Mouse (Mus musculus) left cerebral cortex, postnatal 4 days (tissue): ENCODE results near the gene Fam186b. TPM values are rescaled to one million over a fixed set of nuclear protein-coding genes. Genes with fewer than 3 reads are reported as not detected.

Source experiments
- DNase-seq: peaks from one replicate; pipeline ENCODE4 v3.0.0-alpha.2; 2022
- intact Hi-C: fragments of 180-260 bp; cut with DNase I; formaldehyde crosslinking; loops from one replicate; pipeline ENCODE4 v1.15.1; 2025
- total RNA-seq, 2 experiments: library from RNA; stranded (reverse); gene quantifications; 2 replicates each; pipeline ENCODE4 v1.2.3; 2021

Fam186b gene
- 1 to 10 TPM in 1 of 2 experiments, under 1 TPM in 1; 0.64 to 1.3 TPM for total RNA-seq

DNA sequence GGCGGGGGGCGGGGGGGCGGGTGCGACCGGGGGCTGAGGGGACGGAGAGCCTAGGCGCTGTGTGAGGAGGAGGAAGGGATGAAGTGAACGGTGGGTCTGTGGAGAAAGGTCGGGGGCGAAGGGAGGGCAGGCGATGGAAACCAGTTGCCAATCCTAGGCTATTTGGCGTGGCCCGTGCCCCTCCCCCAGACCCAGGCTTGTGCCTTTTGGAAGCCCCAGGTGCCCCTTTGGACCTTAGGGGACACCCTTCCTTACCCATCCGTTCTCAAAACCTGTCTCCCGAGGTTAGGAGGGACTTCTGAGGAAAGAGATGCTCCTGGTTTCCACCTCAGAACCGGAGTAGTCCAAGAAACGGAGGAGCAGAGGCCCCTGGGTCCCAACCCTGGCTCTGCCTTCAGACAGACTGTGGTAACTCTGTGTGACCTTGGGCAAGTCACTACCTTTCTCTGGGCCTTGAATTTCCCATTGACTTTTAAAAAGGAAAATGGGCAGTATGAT is at the start of gene Fam186b:
TSS of gene Fam186b (minus strand) at position 405 of the 498 bp plus-strand sequence.
- peak; percentile 56 for DNase-seq
- intact Hi-C loops, result no loop called here

DNA sequence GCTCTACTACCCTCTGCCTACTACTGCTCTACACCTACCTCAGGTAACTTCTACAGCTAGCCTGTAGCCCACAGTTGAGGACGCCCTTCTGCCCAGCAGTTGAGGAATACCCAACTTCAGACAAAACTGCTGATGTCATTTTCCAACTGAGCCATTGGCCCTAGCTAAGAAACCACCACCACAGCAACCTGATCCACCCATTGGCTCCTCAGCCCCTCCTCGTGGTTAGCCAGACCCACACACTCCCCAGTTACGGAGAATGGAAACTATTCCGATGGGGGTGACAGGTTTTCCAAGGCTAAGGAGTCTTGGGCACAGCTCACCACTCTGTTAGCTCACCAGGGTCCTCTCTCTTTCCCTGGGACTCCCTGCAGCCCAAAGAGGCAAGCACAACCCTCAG is 49.3 kb upstream of the Fam186b start:
- no peak for DNase-seq
- intact Hi-C loops, result no loop called here

DNA sequence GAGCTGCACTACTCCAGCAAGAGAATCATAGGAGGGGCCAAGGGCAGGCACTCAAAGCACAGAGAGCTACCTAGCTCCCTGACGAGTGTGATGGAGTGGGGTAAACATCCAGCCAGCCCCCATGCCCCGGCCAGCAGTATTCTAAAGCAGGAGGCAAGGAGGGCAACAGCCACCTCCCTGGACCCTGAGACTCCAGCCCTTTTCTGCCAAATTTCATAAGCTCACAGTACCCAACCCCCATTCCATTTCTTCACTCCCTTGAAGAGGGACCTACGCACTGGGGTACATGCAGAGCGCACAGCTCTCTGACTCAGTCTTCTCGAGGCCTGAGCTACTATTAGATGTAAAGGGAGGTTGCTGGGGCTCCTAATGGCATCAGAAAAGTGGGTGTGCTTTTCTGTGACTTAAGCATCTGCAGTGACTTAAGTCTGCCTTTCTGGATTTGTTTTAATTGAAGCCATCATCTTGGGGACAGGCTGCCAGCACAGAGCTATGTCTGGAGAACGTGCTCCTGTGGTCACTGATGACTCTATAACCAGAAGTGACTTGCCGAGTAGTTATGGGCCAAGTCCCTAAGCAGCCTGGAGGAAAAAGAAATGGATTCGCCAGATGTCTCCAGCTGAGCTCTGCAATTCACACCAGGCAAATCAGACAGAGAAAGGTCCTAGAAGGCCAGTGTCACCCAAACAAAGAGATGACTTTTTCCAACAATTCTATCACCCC is 48.6 kb upstream of the Fam186b start:
- DNase-seq, result no peak
- intact Hi-C loops, result no loop called here

DNA sequence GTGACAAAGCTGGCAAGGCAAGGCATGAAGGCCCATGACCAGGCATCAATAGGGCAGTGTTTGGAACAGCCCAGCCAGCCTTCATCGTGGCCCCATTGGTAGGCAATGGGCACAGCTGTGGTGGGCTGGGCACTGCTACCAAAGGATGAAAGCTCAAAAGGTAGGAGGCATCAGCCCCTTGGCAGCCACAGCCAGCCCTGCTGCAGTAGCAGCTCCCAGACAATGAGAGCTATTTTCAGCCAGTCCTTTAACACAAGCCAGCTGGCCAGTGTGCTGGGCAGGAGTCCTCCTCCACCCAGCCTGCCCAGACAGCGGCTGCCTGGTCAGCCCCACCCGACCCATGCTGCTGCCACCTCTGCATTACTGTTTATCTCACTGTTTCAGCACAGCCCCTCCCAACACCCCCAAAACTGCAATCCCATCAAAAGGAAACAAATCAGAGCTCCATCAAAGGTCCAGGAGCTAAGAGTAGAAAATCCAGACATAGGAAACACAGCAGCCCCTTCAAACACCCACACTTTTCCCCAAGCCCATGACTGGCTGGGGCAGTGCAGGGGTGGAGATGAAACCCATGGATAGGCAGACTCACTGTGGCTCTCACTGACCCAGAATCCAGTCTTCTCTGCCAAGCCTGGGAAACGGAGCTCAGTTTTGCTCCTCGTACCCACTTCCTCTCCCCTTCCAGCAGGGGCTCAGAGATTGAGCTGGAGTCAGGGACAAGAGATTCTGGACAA is 47.9 kb upstream of the Fam186b start:
- intact Hi-C loops, result no loop called here
- peak; percentile 72 for DNase-seq

DNA sequence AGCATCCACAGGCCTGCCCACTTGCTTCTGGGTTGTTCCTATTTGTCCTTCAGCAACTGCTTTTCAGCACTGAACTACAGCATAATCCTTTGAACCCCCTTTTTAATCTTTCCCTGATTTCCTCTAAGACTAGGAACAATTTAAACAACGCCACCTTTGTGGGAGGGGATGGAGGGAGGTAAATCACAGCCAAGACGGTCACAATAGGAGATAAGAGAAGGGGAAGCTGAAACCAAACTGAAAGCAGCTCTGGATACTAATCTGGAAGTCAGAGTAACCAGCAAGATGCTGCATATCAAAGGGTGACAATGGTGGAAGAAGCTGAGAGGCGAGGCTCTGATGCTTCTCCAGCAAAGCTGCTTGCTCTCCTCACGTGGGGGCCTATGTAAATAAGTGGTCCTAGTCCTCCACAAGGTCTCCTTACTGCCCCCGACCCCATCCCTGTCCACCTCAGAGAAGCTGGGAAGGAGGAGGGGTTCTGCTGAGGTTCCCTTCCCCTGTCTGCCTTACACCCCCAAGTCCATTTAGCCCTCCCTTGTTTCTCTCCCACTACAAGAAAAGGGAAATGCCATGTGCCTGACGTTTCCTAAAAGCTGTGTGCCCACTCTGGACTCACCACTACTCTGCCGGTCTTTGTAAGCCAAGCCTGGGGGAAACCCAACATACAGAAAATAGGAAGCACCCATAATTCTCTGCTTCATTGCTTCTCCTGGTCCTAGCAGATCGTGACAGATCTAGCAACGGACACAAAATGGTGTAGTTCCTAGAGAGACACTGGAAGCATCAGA is 46.7 kb upstream of the Fam186b start:
- intact Hi-C loops, result no loop called here
- no peak for DNase-seq

DNA sequence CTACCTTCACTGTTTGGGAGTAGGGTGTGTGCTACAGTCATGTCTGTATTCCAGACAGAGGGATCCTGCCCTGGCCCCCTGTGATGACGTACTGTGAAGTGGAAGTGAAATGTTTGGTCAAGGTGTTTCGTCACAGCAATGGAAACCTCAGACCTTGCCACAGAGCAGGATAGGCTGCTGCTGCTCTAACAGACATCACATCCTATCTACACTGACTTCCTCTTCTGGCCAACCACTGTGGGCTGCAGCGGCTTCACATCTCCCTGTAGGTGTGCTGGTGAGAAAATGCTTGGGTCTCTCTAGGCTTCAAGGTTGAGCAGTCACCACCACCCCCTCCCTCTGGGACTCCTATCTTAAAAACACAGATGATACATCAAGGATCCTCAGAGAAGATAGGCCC is 45.4 kb upstream of the Fam186b start:
- intact Hi-C loops, result no loop called here
- no peak for DNase-seq

DNA sequence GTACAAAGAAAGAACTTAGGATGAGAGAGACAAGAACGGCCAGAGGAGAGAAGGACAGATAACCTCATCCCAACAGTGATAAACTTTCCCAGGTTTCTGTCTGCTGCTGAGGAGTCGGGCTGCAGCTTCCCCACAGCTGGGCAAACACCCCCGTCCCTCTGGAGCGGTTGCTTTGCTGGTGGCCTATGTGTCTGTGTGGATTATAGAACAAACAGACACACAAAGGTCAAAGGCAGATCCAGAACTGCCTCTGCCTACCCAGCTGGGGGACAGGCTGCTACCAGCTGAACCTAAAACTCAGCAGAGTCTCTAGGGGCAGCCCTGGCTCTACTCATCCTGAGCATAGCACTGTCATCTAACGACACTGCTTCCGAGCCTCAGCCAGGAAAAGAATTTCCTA is 44.0 kb upstream of the Fam186b start:
- no peak for DNase-seq
- intact Hi-C loops, result no loop called here

DNA sequence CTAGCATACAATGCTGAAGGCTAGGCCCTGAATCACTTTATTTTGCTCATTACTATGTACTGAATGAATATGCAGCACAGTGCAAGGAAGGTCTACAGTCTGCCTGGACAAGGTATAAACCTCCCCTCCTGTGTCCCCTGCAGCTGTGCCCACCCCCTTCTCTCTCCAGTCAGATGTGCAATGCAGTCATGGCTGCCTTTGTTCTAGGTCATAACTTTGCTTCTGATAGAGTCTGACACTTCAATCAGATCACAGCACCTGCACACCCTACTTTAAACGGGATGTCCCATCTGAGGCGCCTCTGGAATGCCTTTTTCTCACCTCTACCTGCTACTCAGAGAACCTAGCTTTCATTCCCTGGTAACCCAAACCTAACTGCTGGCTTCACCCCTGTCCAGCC is 43.2 kb upstream of the Fam186b start:
- intact Hi-C loops, result no loop called here
- DNase-seq, result no peak

DNA sequence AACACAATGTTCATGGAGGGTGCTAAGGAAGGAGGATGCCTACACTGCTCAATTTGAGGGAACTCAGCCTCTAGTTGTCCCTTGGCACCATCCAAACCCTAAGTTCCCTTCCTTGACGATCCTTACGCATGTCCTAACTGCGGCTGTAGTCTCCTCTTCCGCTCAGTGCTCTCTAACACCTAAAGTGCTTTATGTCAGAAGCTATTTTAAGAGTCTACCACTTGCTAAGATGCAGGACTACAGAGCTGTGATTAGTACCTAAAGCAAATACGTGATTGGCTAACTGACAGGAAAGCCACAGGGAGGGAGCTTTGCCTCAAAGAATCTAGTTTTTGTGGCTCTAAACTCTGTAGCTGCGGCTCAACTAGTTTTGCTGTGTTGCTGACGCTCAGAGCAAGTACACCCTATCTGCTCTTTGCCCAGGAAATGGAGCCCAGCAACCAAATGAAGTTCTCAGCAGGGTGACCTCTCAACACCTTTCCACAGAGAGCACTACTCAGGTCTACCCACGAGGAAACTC is 40.2 kb upstream of the Fam186b start:
- intact Hi-C loops, result no loop called here
- DNase-seq, result no peak

DNA sequence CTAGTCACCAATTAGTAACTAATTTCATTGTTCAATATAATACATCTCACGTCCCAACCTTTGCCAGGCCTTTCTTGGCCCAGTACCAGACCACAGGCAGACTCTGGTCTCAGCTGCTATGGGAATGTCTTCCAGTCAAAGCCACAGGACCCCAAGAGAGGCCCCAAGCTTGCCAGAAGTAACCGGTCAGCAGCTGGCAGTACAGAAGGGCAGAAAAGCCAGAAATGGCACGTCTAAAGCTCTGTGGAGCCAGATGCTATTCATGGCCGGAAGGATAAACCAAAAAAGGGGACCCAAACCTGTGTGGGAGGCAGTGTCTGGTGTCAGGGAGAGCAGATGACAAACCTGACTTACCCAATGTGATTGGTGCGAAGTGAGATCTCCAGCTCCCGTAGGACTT is 38.8 kb upstream of the Fam186b start:
- peak; percentile 85 for DNase-seq
- intact Hi-C loops, result no loop called here

DNA sequence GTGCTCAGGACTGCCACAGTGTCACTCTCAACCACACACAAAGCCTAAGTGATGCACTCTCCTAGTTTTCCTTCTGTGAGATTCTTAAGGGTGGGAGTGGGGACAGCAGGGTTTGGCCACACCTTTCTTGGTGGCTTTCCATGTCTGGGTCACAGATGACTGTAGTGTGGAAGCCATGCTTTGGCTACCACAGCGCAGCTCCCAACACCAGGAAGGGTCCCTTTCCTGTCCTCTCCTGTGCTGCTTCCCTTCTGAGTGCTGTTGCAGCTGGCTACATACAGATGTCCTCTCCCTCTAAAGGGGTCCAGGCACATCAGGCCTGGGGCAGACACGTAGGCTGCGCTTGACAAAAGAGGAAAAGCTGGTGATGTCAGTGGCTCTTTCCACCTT is 38.0 kb upstream of the Fam186b start:
- intact Hi-C loops, result no loop called here
- DNase-seq, result peak; percentile 40

DNA sequence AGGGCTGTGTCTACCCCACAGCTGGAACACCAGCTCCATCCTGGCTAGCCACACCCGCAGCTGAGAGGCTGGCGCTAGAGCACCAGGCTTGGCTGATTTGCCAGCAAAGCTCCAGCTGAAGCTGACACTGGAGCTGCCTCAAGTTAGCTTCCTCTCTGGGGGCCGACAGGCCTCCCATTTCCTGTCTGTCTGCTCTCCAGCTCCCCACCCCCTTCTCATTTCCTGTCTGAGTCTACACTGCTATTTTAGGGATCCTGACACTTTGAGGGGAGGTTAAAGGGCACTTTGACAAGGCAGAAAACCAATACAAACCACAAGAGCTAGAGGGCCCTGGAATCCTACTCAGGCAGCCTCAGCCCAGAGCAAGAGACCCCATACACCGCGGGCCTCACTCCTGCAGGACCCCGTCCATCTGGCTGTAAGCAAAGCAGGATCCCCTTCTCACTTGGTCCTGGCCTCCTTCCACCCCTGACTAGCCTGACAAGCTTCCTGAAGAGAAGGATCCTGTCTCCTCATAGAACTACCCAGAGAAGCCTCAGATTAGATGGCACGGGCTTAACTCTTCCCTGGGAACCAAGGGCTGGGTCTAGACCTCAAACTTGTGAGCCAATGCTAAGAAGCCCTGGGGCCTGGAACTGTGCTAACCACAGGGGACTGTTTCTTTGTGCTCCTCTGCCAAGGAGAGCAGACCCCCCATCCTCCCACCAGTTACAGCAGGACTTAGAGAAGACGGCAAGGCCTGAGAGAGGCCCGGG is 37.4 kb upstream of the Fam186b start:
- intact Hi-C loops, result no loop called here
- peak; percentile 43 for DNase-seq

DNA sequence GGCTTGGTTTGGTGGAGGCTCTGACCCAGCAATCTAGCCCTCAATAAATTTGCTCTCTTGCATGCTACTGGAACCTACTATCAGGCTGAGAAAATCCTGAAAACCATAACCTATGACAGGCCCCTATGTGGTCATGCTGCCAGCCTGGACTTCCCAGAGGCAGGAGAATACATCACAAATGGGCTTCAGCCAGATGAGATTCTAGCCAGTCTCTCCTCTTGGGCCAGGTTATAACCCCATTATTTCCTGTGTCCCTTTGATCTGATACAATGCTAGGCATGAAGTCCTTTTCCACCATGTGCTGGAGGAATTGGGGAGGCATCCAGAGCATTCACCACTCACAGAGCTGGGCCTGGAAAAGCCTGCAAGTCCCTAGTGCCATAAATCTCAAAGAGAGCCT is 36.4 kb upstream of the Fam186b start:
- intact Hi-C loops, result no loop called here
- DNase-seq, result no peak

DNA sequence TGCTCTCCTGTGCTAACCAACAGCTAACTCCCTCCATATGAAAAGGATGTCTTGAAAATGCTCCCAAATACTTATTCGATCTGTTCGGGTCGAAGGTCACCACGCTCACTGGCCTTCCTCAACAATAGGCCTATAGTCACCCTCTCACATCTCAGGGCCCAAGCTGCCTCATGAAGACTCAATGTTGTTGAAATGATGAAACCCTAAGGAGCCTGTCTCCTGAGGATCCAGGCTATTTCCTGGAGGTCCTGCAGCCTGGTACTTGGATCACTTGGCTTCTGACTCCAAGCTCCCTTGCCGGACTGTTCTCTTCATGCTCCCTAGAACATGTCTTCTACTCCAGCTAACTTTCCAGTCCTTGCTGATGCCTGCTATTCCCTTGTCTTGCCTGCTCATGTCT is 35.7 kb upstream of the Fam186b start:
- intact Hi-C loops, result no loop called here
- DNase-seq, result no peak

DNA sequence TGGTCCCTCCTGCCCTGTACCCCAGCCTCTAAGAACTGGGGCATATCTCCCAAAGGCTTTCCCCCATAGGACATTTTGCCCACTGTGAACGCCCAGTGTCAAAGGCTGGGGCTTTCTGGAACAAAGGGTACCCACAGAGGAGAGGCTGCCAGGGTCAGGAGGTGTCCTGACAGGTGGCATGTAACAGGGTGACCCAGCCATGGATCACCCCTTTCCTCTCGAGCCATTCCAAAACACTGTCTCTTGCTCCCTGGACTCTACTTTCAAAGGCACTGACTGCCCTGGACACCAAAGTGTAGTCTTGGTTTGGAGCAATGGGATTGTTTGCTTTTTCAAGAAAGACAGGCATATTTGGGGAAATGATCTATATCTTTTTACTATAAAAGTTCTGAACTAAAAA is 34.6 kb upstream of the Fam186b start:
- intact Hi-C loops, result no loop called here

DNA sequence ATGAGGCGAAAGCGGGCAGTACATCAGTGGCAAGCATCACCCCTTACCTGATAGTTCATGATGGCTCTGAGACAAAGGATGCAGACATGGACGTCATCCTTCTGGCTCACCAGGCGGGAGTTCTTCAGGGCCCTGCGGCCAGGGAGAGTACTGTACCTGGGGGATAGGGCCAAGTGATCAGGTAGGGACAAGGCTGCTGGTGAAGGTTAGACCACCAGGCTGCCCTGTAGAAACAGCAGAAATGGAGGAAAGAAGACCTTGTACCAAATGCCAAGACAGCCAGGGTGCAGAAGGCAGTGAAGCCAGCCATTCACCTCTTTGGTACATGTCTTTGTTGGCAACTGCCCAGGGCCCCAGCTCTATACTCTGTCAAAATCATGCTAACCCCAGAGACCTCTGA is 32.3 kb upstream of the Fam186b start:
- intact Hi-C loops, result no loop called here

More for the DNA sequence above, 34.6 kb upstream of the Fam186b start:
- no peak for DNase-seq

DNA sequence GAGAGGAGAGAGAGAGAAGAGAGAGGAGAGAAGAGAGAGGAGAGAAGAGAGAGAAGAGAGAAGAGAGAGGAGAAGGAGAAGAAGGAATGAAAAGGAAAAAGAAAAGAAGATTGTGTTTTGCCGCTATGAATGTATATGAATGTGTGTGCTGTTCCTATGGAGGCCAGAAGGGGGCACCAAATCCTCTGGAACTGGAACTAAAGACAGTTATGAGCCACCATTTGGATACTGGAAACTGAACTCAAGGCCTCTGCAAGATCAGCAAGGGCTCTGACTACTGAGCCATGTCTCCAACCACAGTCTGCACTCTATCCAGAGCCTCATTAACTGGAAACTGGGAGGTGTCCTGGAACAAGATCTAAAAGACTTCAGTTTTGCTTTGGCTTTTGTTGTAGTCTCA is 31.3 kb upstream of the Fam186b start:
- intact Hi-C loops, result no loop called here
- DNase-seq, result peak; percentile 42

More for the DNA sequence above, 32.3 kb upstream of the Fam186b start:
- no peak for DNase-seq

DNA sequence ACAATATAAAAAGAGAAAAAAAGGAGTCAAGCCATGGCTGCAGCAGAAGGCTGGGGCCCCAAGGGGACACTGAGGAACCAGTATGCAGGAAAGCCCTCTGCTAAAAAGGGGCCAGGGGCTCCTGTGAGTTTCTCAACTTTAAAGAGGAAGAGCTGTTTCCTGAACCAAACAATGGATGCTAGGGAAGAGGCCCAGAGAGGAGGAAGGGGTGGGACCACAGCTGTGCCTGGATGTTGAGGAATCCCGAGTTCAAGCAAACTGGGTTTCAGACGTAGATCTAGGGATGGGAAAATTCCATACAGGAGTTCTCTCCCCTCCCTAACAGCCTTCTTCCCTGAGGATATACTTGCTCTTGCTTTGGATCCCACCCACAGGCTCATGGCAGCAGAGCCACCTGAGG is 30.7 kb upstream of the Fam186b start:
- intact Hi-C loops, result no loop called here
- DNase-seq, result no peak

DNA sequence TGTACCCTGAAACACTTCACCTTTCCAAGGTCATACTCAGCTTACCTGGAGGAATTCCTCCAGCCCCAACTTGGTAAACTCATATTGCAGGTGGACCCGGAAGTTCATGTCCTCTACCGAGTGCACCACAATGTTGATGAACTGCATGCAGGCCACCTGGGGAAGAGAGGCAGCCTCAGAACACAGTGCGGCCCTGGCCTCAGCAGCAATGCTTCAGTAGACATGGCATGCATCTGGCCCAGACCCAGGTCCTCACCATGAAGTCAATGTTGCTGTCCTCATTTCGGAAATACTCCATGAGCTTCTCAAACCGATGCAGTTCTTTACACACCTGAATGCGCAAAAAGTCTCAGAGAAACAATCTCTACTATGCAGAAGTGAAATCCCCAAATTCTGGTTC is 29.9 kb upstream of the Fam186b start:
- DNase-seq, result no peak
- intact Hi-C loops, result no loop called here

DNA sequence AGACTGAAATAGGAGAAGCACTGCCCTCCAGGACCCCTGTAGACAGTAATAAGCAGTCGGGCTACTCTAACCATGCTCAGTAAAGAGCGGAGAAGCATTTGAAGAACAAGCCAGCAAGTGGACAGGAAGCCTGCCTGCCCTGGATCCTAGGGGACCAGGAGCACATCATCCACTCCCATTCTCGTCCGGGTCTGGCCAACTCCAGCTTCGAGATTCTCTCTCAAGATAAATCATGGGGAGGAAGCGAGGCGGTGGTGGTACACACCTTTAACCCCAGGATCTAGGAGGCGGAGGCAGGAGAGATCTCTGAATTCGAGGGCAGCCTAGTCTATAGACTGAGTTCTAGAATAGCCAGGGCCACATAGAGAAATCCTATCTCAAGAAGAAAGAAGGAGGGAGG is 28.5 kb upstream of the Fam186b start:
- DNase-seq, result no peak
- intact Hi-C loops, result no loop called here

DNA sequence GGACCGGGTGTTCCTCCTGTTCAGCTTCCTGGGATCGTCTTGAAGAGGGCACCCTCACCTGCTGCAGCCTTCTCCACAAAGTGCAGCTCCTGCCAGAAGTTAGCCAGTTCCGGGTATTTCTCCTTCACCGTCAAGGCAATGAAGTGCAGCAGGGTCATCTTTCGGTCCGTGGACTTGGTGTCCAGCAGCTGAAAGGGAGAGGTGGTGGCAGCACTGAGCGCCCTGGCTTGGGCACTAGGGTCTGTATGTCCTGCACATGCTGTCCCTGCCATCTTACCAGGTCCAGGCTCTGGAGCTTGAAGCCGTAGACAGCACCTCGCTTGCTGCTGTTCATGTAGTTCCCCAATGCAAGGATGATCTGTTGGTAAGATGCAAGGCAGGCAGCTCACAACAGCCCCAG is 25.3 kb upstream of the Fam186b start:
- no peak for DNase-seq
- intact Hi-C loops, result no loop called here
